Mouse (Mus musculus) neutrophil, adult 5-6 weeks (primary cell): ENCODE results near the gene 2010111I01Rik. TPM values are rescaled to one million over a fixed set of nuclear protein-coding genes. Genes with fewer than 3 reads are reported as not detected.

Experiments
- ATAC-seq: fragments of 151-379, 151-347 bp; 2 replicates; pipeline ENCODE4 v1.8.0; 2017; ENCODE audit warnings: mild to moderate bottlenecking, moderate TSS enrichment; ENCODE audit not compliant: insufficient number of reproducible peaks, poor library complexity, low FRiP score, severe bottlenecking; ENCODE audit errors: extremely low read depth
- total RNA-seq: library from RNA; stranded (forward); fragments of 200-1000 nt; gene quantifications from 2 replicates; pipeline ENCODE4 v1.2.3, GENCODE M21; 2017

Gene 2010111I01Rik
- total RNA-seq, 1 experiment from 2014 or later: 44.1 TPM

- ATAC-seq: no peak
Measured at GRCm38 (mm10) chr13:63010345-63011090, 45.8 kb downstream of the 2010111I01Rik start.

GRCm38 (mm10) chr13:63014353-63014752 lies 49.7 kb downstream of the 2010111I01Rik start:
- no peak for ATAC-seq

- ATAC-seq: no peak
Measured at GRCm38 (mm10) chr13:63015362-63015761, 50.7 kb downstream of the 2010111I01Rik start.

- ATAC-seq: no peak
Measured at GRCm38 (mm10) chr13:63016056-63016455, 51.4 kb downstream of the 2010111I01Rik start.

- ATAC-seq: no peak
Measured at GRCm38 (mm10) chr13:63023243-63024217, 58.8 kb downstream of the 2010111I01Rik start.

GRCm38 (mm10) chr13:63030023-63030422 lies 65.3 kb downstream of the 2010111I01Rik start:
- no peak for ATAC-seq

GRCm38 (mm10) chr13:63031244-63031643 lies 66.6 kb downstream of the 2010111I01Rik start:
- ATAC-seq: no peak

GRCm38 (mm10) chr13:63032304-63032830 lies 67.7 kb downstream of the 2010111I01Rik start:
- no peak for ATAC-seq

- ATAC-seq: no peak
Measured at GRCm38 (mm10) chr13:63032958-63033357, 68.3 kb downstream of the 2010111I01Rik start.

GRCm38 (mm10) chr13:63033364-63033763 lies 68.7 kb downstream of the 2010111I01Rik start:
- ATAC-seq: no peak

- ATAC-seq: no peak
Measured at GRCm38 (mm10) chr13:63034666-63035065, 70.0 kb downstream of the 2010111I01Rik start.

- no peak for ATAC-seq
Measured at GRCm38 (mm10) chr13:63037906-63038305, 73.2 kb downstream of the 2010111I01Rik start.

GRCm38 (mm10) chr13:63038415-63038814 lies 73.7 kb downstream of the 2010111I01Rik start:
- ATAC-seq: no peak

- ATAC-seq: no peak
Measured at GRCm38 (mm10) chr13:63038871-63039270, 74.2 kb downstream of the 2010111I01Rik start.

GRCm38 (mm10) chr13:63039326-63039725 lies 74.6 kb downstream of the 2010111I01Rik start:
- no peak for ATAC-seq

- no peak for ATAC-seq
Measured at GRCm38 (mm10) chr13:63039848-63040247, 75.2 kb downstream of the 2010111I01Rik start.

GRCm38 (mm10) chr13:63045504-63046205 lies 81.0 kb downstream of the 2010111I01Rik start:
- ATAC-seq: no peak

- ATAC-seq: no peak
Measured at GRCm38 (mm10) chr13:63046206-63047020, 81.7 kb downstream of the 2010111I01Rik start.
